Mouse (Mus musculus) neural tube, embryonic 13.5 days (tissue): ENCODE measurements at regions not wholly inside any gene's neighbourhood (a gene's known extent, or its start where the extent isn't known, plus 50 kb on each side); places are given as distances from the start of the nearest gene placed in this dataset.

Experiments
- ATAC-seq: fragments of 200-750 bp; cut with Nextera tagmentation; 2 replicates; pipeline ENCODE4 v1.8.0; 2017; ENCODE audit warnings: low read depth, mild to moderate bottlenecking, moderate TSS enrichment, moderate library complexity
- H3K27ac ChIP-seq: fragments of 300-500 bp; sonication (generic); replicated peaks from 2 replicates; pipeline ENCODE4 v1.5.1; 2015; ENCODE audit warnings: moderate library complexity, mild to moderate bottlenecking, inconsistent platforms
- H3K27me3 ChIP-seq: fragments of 300-500 bp; sonication (generic); 2 replicates; pipeline ENCODE4 v1.6.1; 2015; ENCODE audit warnings: mild to moderate bottlenecking, inconsistent platforms
- H3K36me3 ChIP-seq: fragments of 300-500 bp; sonication (generic); 2 replicates; pipeline ENCODE4 v1.6.1; 2015; ENCODE audit warnings: mild to moderate bottlenecking, inconsistent platforms
- H3K4me1 ChIP-seq: fragments of 300-500 bp; sonication (generic); replicated peaks from 2 replicates; pipeline ENCODE4 v1.6.1; 2015; ENCODE audit warnings: inconsistent platforms
- H3K4me2 ChIP-seq: fragments of 300-500 bp; sonication (generic); 2 replicates; pipeline ENCODE4 v1.6.1; 2015; ENCODE audit warnings: inconsistent platforms, mild to moderate bottlenecking, moderate library complexity
- H3K4me3 ChIP-seq: fragments of 300-500 bp; sonication (generic); 2 replicates; pipeline ENCODE4 v1.5.1; 2015; ENCODE audit warnings: mild to moderate bottlenecking, inconsistent platforms
- H3K9ac ChIP-seq: fragments of 300-500 bp; sonication (generic); 2 replicates; pipeline ENCODE4 v1.6.1; 2015; ENCODE audit warnings: moderate library complexity, mild to moderate bottlenecking, inconsistent platforms
- H3K9me3 ChIP-seq: fragments of 300-500 bp; sonication (generic); 2 replicates; pipeline ENCODE4 v1.6.1; 2016; ENCODE audit warnings: inconsistent platforms
- WGBS: fragments of 180-500 bp; shearing (Covaris S2); methylation state at CpG from one replicate; pipeline ENCODE4 v1.1.7; 2015; 5-methylcytosine and 5-hydroxymethylcytosine counted together

DNA sequence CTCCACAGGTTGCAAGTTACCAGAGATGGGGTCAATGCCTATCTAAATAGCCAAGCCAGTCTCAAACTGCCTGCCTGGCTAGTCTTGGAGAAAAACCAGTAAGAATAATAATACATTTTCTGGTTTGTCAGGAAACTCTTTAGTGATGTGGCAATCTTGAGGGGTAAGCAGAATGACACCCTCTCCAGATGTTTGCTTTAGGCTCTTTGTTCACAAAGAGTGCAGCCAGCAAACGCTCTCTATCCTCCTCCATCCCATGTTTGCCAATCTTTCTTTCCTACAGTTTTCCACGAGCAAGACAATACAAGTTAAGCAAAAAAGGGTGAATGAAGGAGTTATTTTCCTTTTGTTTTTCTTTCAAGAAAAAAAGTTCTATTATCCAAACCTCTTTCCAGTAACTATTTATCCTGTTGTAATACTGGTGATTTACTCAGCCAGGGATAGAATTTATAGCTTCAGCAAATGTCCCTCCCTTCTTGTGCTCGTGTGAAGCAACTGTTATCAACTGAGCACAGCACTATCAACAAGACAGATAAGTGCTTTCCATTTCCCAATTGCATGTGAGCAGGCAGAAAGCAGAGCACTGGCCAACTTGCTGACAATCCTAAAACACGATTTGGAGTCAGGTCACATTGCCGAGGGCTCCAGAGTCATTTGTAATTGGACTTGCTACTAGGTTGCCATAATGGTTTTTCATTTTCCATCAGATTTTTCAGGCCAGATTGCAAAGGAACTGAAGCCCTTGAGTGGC lies 873.5 kb downstream of the Rapgef2 start:
- 51% methylated on average over 5 of the region's 5 CpGs for WGBS
- H3K36me3 ChIP-seq = no peaks in the 10 kb centered on the region
- no peaks in the 10 kb centered on the region for H3K27me3 ChIP-seq
- ATAC-seq = no peak
- no peak overlapping the region for H3K27ac ChIP-seq
- H3K9me3 ChIP-seq = no peaks in the 10 kb centered on the region
- no peak overlapping the region for H3K4me2 ChIP-seq
- no peak overlapping the region for H3K9ac ChIP-seq
- no peak overlapping the region for H3K4me3 ChIP-seq
- H3K4me1 ChIP-seq = no peaks in the 10 kb centered on the region

DNA sequence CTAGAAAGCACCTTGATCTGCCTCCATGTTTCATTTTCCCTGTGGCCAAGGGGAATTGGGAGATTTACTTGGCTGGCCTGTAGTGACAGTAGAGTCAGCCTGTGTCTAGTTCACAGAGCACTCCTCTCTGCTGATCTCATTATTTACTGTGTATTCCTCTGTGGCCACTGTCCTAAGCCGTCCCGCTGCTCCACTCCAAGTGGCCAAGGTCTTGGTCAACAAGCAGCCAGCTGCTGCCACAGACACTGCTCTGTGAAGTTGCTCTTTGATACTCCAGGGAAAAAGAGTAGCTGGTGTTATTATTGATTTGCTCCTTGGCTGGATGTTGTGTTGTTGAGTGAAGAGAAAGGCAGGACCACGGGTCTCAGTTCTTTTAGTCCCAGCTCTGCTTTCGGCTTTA lies 874.9 kb downstream of the Rapgef2 start:
- no peaks in the 10 kb centered on the region for H3K4me1 ChIP-seq
- H3K27ac ChIP-seq = no peak overlapping the region
- no peaks in the 10 kb centered on the region for H3K27me3 ChIP-seq
- H3K9me3 ChIP-seq = no peaks in the 10 kb centered on the region
- no peak for ATAC-seq
- WGBS = 75% methylated on average over 4 of the region's 4 CpGs
- H3K36me3 ChIP-seq = no peaks in the 10 kb centered on the region
- H3K4me2 ChIP-seq = no peak overlapping the region
- no peak overlapping the region for H3K4me3 ChIP-seq
- no peak overlapping the region for H3K9ac ChIP-seq

DNA sequence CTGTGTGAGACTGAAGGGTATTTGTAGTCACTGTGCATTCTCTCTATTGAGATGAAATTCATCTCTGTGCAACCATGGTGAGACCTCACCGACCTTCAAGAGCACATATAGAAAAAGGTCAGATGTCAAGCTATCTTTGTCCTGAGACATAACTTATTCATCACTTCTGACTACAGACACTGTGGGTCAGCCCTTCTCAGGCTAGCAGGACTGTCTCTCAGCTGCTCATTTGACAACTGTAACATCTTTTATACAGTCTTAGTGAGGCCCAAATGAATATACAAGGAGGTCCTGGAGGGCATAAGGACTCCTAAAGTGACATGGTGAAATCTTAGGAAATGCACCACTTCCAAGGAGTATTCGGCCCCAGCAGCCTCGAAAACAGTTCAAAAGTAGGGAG lies 877.1 kb downstream of the Rapgef2 start:
- ATAC-seq = no peak

DNA sequence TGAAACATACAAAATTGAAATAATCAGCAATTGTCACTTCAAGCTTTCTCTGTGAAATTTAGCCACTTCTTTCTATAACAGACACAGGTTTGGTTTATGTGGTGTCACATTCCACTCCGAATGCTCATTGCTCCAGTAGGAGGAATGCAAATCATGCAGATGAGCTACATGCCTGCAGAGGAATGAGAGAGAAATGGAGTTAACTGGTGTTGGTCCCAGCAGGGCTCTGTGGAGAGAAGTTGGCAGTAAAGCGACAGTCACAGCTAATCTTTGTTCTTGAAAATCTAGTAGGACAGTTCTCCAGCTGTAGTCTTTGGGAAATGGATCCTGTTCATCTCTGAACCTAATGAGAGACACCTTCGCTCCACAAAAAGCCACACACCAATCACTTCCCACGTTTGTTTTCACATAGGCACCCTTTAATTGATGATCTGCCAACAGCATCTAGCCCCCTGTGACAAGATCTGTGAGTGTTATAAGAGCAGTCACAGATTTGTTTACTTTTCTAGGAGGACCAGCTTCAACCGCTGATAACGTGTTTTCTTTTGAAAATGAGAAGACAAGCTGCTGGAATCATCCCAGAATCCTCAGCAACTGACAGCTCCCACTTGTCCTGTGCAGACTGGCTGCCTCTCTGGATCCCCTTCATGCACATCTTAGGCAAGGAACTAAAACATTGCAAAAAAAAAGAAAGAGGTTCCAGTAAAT lies 880.4 kb downstream of the Rapgef2 start:
- Histone ChIP-seq H3K4me1 (no peaks in the 10 kb centered on the region), H3K4me3 (no peak overlapping the region), H3K27ac (no peak overlapping the region), H3K36me3 (no peaks in the 10 kb centered on the region), H3K9me3 (no peaks in the 10 kb centered on the region), H3K4me2 (no peak overlapping the region), H3K9ac (no peak overlapping the region), H3K27me3 (no peaks in the 10 kb centered on the region)
- WGBS = 62% methylated on average over 6 of the region's 6 CpGs
- no peak for ATAC-seq

More for the DNA sequence above, 877.1 kb downstream of the Rapgef2 start:
- Histone ChIP-seq H3K36me3 (no peaks in the 10 kb centered on the region), H3K4me1 (no peaks in the 10 kb centered on the region), H3K27ac (no peak overlapping the region), H3K4me2 (no peak overlapping the region), H3K9me3 (no peaks in the 10 kb centered on the region), H3K27me3 (no peaks in the 10 kb centered on the region), H3K4me3 (no peak overlapping the region), H3K9ac (no peak overlapping the region)
- 48% methylated on average over 3 of the region's 3 CpGs for WGBS

DNA sequence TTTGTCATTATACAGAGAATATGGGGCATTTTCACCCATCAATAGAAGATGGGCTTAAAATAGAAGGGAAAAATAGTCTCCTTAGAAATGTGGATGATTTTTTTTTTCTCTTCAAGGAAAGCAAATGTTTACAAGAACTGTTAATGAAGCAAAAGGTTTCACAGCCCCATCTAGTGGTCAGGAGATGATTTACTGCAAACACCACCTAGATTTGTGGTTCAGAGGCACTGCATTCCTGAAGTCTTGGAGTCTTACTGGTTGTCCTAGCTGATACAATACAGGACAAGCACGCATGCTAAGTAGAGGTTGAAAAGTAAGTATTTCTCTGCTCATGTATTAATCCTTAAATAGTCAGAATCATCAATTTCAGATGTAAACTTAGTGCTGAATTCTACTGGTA lies 927.9 kb downstream of the Rapgef2 start:
- no peaks in the 10 kb centered on the region for H3K36me3 ChIP-seq
- H3K4me3 ChIP-seq = no peak overlapping the region
- H3K9ac ChIP-seq = no peak overlapping the region
- 43% methylated on average over 1 of the region's 1 CpGs for WGBS
- ATAC-seq = no peak; the same call in 1 of the 2 replicates
- no peak overlapping the region for H3K27ac ChIP-seq
- 0 out of 2 replicates have a peak, but pooled peaks cover 4% of the 10 kb centered on the region for H3K4me1 ChIP-seq
- H3K4me2 ChIP-seq = no peak overlapping the region
- H3K9me3 ChIP-seq = no peaks in the 10 kb centered on the region
- H3K27me3 ChIP-seq = no peaks in the 10 kb centered on the region

DNA sequence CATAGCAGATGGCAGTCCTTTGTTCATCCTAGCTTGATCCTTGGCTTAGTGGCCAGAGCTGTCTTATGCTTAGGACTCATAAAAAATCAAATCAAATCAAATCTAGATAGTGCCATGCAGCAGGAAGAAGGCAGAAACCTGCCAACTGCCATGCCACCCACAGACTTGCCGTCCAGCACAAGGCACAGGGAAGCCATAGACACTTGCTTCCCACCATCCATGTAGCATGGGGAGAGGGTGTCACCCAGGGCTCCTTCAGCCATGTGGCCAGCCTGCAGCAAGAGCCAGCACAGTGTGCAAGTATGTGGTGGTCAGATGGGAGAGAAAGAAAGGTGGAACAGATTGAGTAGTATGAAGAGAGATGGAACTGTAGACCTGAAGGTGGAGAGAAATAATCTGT lies 946.4 kb downstream of the Rapgef2 start:
- WGBS = 85% methylated on average over 1 of the region's 1 CpGs
- Histone ChIP-seq H3K9ac (no peak overlapping the region), H3K27ac (no peak overlapping the region), H3K4me2 (no peak overlapping the region), H3K4me3 (no peak overlapping the region), H3K36me3 (no peaks in the 10 kb centered on the region), H3K4me1 (no peaks in the 10 kb centered on the region), H3K27me3 (no peaks in the 10 kb centered on the region), H3K9me3 (no peaks in the 10 kb centered on the region)
- ATAC-seq = no peak

DNA sequence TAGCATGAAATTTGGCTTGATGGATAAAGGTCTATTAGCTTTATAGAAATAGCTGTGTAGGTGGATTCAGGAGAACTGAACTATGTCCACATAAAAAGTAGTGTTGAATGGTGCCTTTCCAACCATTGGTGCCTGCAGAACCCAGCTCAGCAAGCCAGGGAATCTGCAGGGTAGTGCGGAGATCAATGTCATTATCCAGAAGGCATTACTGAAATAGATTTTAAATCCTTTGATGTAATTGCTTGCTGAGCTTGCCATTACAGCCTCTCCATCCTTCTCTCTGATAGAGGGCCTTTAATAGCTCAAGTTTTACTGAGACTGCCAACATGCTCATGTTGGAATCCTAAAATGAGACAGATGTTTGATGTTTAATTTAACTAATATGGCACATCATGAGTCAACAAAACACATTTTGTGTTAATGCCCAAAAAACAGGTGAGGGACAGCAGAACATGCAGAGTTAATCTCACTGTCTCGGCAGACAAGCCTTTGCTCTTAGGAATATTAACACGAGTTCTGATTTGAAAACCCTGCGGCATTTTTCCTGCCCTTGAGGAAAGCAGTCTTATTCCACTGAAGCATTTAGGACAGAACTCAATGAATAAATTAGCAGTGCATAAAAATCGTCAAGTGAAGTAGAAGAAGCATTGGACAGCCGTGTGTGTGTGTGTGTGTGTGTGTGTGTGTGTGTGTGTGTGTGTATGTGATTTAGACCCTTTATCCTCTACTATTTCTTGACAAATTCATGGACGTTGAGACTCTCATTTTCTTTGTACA lies 974.5 kb downstream of the Rapgef2 start:
- no peak overlapping the region for H3K27ac ChIP-seq
- peak; percentile 43; the same call in 1 of the 2 replicates for ATAC-seq
- 64% methylated on average over 7 of the region's 7 CpGs for WGBS

DNA sequence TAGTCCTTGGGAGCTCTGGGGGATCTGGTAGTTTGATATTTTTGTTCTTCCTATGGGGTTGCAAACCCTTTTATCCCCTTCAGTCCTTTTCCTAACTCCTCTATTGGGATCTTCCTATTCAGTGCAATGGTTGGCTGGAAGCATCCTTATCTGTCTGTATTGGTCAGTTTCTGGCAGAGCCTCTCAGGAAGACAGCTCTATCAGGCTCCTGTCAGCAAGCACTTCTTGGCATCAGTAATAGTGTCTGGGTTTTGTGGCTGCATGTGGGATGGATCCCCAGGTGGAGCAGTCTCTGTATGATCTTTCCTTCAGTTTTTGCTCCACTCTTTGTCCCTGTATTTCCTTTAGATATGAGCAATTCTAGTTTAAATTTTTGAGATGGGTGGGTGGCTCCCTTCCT lies 985.8 kb downstream of the Rapgef2 start:
- no peaks in the 10 kb centered on the region for H3K27me3 ChIP-seq
- H3K4me3 ChIP-seq = no peak overlapping the region
- H3K36me3 ChIP-seq = no peaks in the 10 kb centered on the region
- ATAC-seq = no peak
- H3K4me1 ChIP-seq = no peaks in the 10 kb centered on the region
- H3K4me2 ChIP-seq = no peak overlapping the region
- no peaks in the 10 kb centered on the region for H3K9me3 ChIP-seq
- H3K9ac ChIP-seq = no peak overlapping the region
- no peak overlapping the region for H3K27ac ChIP-seq

More for the DNA sequence above, 974.5 kb downstream of the Rapgef2 start:
- Histone ChIP-seq H3K36me3 (no peaks in the 10 kb centered on the region), H3K4me2 (no peak overlapping the region), H3K4me3 (no peak overlapping the region), H3K27me3 (no peaks in the 10 kb centered on the region), H3K4me1 (no peaks in the 10 kb centered on the region), H3K9me3 (no peaks in the 10 kb centered on the region), H3K9ac (no peak overlapping the region)

DNA sequence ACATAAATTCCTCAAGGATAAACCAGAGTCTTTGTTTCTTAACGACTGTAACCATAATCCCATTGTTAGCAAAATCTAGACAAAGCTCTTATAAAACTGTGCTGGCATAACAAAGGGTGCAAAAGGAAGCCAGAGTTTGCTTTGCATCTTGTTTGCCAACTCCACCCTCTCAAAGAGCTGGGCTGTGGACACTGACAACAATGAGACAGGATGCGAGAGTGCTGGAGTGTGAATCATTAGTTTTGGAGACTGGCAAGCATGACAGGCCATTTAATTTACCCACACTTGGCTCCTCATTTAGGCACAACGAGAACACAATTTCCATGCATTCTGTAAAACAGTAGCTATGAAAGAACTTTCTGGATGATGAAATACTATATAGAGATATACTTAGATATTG lies 994.4 kb downstream of the Rapgef2 start:
- ATAC-seq = no peak

DNA sequence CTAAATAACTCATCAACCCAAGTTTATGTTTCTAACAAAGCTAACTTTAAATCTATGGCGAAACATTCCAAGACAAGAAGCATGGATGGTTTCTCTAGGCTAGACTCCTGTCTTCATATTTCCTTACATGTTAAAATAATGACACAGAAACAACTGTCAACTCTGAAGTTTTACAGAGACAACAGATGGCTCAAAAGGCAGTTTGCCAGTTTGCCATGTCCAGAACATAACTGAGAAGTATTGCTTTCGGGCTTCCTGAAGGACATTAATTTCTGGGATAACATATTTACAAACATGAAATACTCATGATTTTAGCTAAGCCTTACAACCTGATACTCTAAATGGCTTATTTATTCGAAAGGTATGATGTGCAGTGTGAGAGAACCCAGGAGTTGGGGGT lies 1002.2 kb downstream of the Rapgef2 start:
- Histone ChIP-seq H3K27ac (no peak overlapping the region), H3K4me3 (no peak overlapping the region), H3K4me2 (no peak overlapping the region), H3K9ac (no peak overlapping the region), H3K36me3 (no peaks in the 10 kb centered on the region), H3K9me3 (no peaks in the 10 kb centered on the region), H3K27me3 (no peaks in the 10 kb centered on the region), H3K4me1 (no peaks in the 10 kb centered on the region)
- WGBS = 88% methylated on average over 3 of the region's 3 CpGs
- ATAC-seq = no peak

More for the DNA sequence above, 994.4 kb downstream of the Rapgef2 start:
- Histone ChIP-seq H3K4me3 (no peak overlapping the region), H3K9me3 (no peaks in the 10 kb centered on the region), H3K4me1 (no peaks in the 10 kb centered on the region), H3K27me3 (no peaks in the 10 kb centered on the region), H3K36me3 (no peaks in the 10 kb centered on the region), H3K4me2 (no peak overlapping the region), H3K27ac (no peak overlapping the region), H3K9ac (no peak overlapping the region)
- WGBS = 30% methylated on average over 3 of the region's 3 CpGs

DNA sequence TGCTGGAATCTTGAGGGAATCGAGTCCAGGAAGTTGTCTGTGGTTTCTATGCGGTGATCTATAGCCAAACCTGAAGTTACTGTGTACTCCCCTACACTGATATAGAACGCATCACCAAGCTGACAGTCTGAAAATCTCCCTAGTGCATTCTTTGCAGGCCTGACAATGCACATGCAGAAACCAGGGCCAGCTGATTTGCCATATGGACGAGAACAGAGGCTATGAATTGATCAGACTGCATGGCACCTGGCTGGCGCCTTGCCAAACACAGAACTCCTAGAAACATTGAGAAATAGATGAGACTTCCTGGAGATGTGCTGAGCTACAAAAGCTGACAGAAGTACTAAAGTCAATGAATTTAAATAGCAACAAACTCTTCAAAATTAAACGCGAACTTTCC lies 1049.4 kb downstream of the Rapgef2 start:
- 81% methylated on average over 7 of the region's 7 CpGs for WGBS
- H3K36me3 ChIP-seq = no peaks in the 10 kb centered on the region
- no peak overlapping the region for H3K4me3 ChIP-seq
- H3K9ac ChIP-seq = no peak overlapping the region
- ATAC-seq = no peak
- H3K9me3 ChIP-seq = no peaks in the 10 kb centered on the region
- H3K27ac ChIP-seq = no peak overlapping the region
- H3K4me2 ChIP-seq = no peak overlapping the region
- no peaks in the 10 kb centered on the region for H3K27me3 ChIP-seq
- H3K4me1 ChIP-seq = no peaks in the 10 kb centered on the region

DNA sequence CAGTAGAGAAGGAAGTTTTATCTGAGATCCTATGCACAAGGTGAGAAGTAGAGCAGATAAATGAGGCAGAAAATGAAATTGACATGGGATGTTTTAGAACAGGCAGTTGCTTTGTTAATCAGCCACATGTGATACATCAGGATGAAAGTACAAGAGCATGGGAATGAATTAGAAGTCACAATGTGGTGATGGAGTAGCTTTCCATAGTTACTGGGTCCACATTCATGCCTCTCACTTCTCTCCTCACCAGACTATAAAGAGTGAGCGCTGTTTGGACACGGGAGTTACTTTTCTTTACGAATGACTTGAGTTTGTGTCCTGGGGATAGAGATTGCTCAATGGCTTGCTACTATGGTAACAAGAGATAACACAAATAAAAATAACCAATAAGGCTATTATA lies 1076.6 kb downstream of the Rapgef2 start:
- Histone ChIP-seq H3K36me3 (no peaks in the 10 kb centered on the region), H3K27ac (no peak overlapping the region), H3K4me3 (no peak overlapping the region), H3K4me2 (no peak overlapping the region), H3K4me1 (no peaks in the 10 kb centered on the region), H3K9me3 (no peaks in the 10 kb centered on the region), H3K27me3 (no peaks in the 10 kb centered on the region), H3K9ac (no peak overlapping the region)
- 39% methylated on average over 3 of the region's 3 CpGs for WGBS
- no peak for ATAC-seq
